ENCODE assay signal across 9 mouse cellular contexts in the genomic region with DNA sequence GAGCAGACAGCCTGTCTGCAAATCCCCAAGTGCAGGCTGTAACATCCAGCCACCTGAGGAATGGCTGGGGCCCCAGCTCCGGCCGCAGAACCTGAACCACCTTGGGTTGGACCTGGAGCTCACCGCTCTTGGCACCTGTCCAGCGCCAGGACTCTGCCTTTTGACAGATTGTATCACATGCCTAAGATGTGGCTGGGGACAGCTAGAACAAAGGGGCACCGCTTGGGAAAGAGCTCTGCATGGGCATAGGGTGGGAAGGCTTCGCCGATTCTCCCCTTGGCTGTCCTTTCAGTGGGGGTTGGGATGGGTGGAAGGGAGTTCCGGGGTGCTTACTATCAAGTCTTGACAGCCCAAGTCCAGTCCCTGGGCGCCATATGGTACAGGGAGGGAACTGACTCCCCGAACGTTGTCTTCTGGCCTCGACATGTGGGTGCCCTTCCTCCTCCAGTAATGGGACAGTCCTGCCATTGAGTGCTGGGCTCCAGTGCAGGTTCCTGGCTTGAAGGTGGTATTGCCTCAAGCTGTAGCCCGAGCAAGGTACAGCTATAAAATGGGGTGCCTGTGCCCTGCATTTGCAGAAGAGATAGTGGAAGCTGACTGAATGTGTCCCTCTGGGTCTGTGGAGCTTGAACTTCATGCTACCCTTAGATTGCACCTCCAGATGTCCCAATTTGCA. TPM values are rescaled to one million over a fixed set of nuclear protein-coding genes. Genes with fewer than 3 reads are reported as not detected.
DNase-seq lines count a peak whose midpoint lies in the region; ATAC-seq and TF ChIP-seq lines count a peak whose summit lies in the region.
"Had no signal": no experiment of that assay in that cellular context is flagged by ENCODE, and none has a peak within 500 bp of the region (broad histone marks: within the 10 kb centered on the region; RNA-seq: fewer than 3 reads in every experiment).

No protein-coding gene starts in this region.

- ATAC-seq in forebrain, embryonic 11.5 days (replicated peaks; ENCODE audit: low FRiP score), result no peak; the same call in 1 of the 2 replicates
- no peak for ATAC-seq in forebrain, embryonic 16.5 days
- ATAC-seq in megakaryocyte progenitor cell, adult 5-6 weeks (replicated peaks; ENCODE audit: poor library complexity), result no peak

- TF ChIP-seq CTCF in C2C12 (IDR thresholded peaks at IDR 0.05; ENCODE audit: control insufficient read depth, insufficient read depth, insufficient read length), result no peak

- H3K27me3 ChIP-seq in forebrain, embryonic 10.5 days (ENCODE audit: poor library complexity, severe bottlenecking), result 0 out of 2 replicates have a peak, but pooled peaks cover 7% of the 10 kb centered on the region
- no peaks in the 10 kb centered on the region for H3K27me3 ChIP-seq in forebrain, embryonic 11.5 days (ENCODE audit: control insufficient read depth, insufficient read depth, low read length)
- no peaks in the 10 kb centered on the region for H3K27me3 ChIP-seq in C2C12 (ENCODE audit: control insufficient read depth, insufficient read depth, insufficient read length)
- H3K27me3 ChIP-seq in forebrain, embryonic 16.5 days (replicated peaks; ENCODE audit: control insufficient read depth, insufficient read depth, low read length), result no peaks in the 10 kb centered on the region
- no peaks in the 10 kb centered on the region for H3K27me3 ChIP-seq in limb, embryonic 10.5 days (ENCODE audit: low read depth, poor library complexity, severe bottlenecking)

- 84% methylated on average over 13 of the region's 13 CpGs for WGBS in forebrain, embryonic 10.5 days
- WGBS in forebrain, embryonic 11.5 days, result 72% methylated on average over 13 of the region's 13 CpGs
- WGBS in forebrain, embryonic 16.5 days, result 65% methylated on average over 13 of the region's 13 CpGs
- 75% methylated on average over 13 of the region's 13 CpGs for WGBS in limb, embryonic 10.5 days

- H3K9me3 ChIP-seq in forebrain, embryonic 10.5 days, result no peaks in the 10 kb centered on the region
- H3K9me3 ChIP-seq in forebrain, embryonic 11.5 days (ENCODE audit: control insufficient read depth, low read length), result no peaks in the 10 kb centered on the region
- no peaks in the 10 kb centered on the region for H3K9me3 ChIP-seq in forebrain, embryonic 16.5 days (ENCODE audit: control insufficient read depth, low read length)
- H3K9me3 ChIP-seq in limb, embryonic 10.5 days (replicated peaks), result no peaks in the 10 kb centered on the region

- H3K4me3 ChIP-seq in forebrain, embryonic 10.5 days, result 0 out of 2 replicates have a peak overlapping the region, but pooled peaks have one; percentile 5
- no peak overlapping the region for H3K4me3 ChIP-seq in forebrain, embryonic 11.5 days (ENCODE audit: low read depth, low read length)
- no peak overlapping the region for H3K4me3 ChIP-seq in C2C12 (ENCODE audit: insufficient read depth, poor library complexity, severe bottlenecking)
- H3K4me3 ChIP-seq in forebrain, embryonic 16.5 days (replicated peaks; ENCODE audit: low read length), result no peak overlapping the region
- 0 out of 2 replicates have a peak overlapping the region, but pooled peaks have one; percentile 4 for H3K4me3 ChIP-seq in limb, embryonic 10.5 days
- H3K4me3 ChIP-seq: erythroblast, embryonic 14.5 days had no signal

- peak overlapping the region; percentile 8 for H3ac ChIP-seq in C2C12 (ENCODE audit: control insufficient read depth, insufficient read length, low read depth)

- no peak overlapping the region for H3K4me2 ChIP-seq in forebrain, embryonic 11.5 days (ENCODE audit: low read depth, low read length, severe bottlenecking)
- H3K4me2 ChIP-seq in forebrain, embryonic 16.5 days (ENCODE audit: low read length), result no peak overlapping the region

- H3K4me1 ChIP-seq in forebrain, embryonic 10.5 days, result peaks cover 57% of the 10 kb centered on the region
- peaks cover 11% of the 10 kb centered on the region; the same call in 1 of the 2 replicates for H3K4me1 ChIP-seq in forebrain, embryonic 11.5 days (replicated peaks; ENCODE audit: control insufficient read depth, insufficient read depth, low read length)
- H3K4me1 ChIP-seq in forebrain, embryonic 16.5 days (replicated peaks; ENCODE audit: control insufficient read depth, insufficient read depth, low read length), result peaks cover 16% of the 10 kb centered on the region
- peaks cover 58% of the 10 kb centered on the region for H3K4me1 ChIP-seq in limb, embryonic 10.5 days

- peaks cover 21% of the 10 kb centered on the region for H3K79me3 ChIP-seq in C2C12 (ENCODE audit: low read depth)

- no peak for DNase-seq in forebrain, embryonic 10.5 days (ENCODE audit: extremely low spot score, low spot score)
- no peak for DNase-seq in forebrain, embryonic 11.5 days (ENCODE audit: low spot score)
- DNase-seq in limb, embryonic 10.5 days (ENCODE audit: low spot score), result no peak
- no peak for DNase-seq in adrenal gland, adult 2 months
- DNase-seq in right cerebral cortex, postnatal 10 days (ENCODE audit: low spot score in 2 of 2), result no peak

- peak overlapping the region; percentile 17; the same call in 1 of the 2 replicates for H3K27ac ChIP-seq in forebrain, embryonic 10.5 days
- no peak overlapping the region for H3K27ac ChIP-seq in forebrain, embryonic 11.5 days (ENCODE audit: low read depth, low read length)
- peak overlapping the region; percentile 10; the same call in 1 of the 2 replicates for H3K27ac ChIP-seq in forebrain, embryonic 16.5 days (ENCODE audit: low read length)
- peak overlapping the region; percentile 39 for H3K27ac ChIP-seq in limb, embryonic 10.5 days

- H3K9ac ChIP-seq in forebrain, embryonic 11.5 days (ENCODE audit: low read length), result no peak overlapping the region; the same call in 1 of the 2 replicates
- peak overlapping the region; percentile 11; the same call in 1 of the 2 replicates for H3K9ac ChIP-seq in forebrain, embryonic 16.5 days (replicated peaks; ENCODE audit: low read depth, low read length)

- peaks cover 79% of the 10 kb centered on the region for H3K79me2 ChIP-seq in C2C12 (ENCODE audit: control insufficient read depth, insufficient read depth)

- H3K36me3 ChIP-seq in forebrain, embryonic 10.5 days (replicated peaks), result 0 out of 2 replicates have a peak, but pooled peaks cover 2% of the 10 kb centered on the region
- no peaks in the 10 kb centered on the region for H3K36me3 ChIP-seq in forebrain, embryonic 11.5 days (ENCODE audit: control insufficient read depth, insufficient read depth, low read length)
- H3K36me3 ChIP-seq in C2C12 (ENCODE audit: control insufficient read depth, insufficient read depth), result no peaks in the 10 kb centered on the region
- no peaks in the 10 kb centered on the region for H3K36me3 ChIP-seq in forebrain, embryonic 16.5 days (ENCODE audit: control insufficient read depth, insufficient read depth)
- 0 out of 2 replicates have a peak, but pooled peaks cover under 1% of the 10 kb centered on the region for H3K36me3 ChIP-seq in limb, embryonic 10.5 days

TF ChIP-seq in C2C12, 6 proteins besides CTCF, POLR2A, EP300 and RAD21 (continues in another document):
- TF ChIP-seq CEBPB (IDR thresholded peaks at IDR 0.05; ENCODE audit: low read depth), result no peak

RNA-seq across cellular contexts. Expression of a gene that starts 21.1 kb away (rescaled TPM):
- 1,454 and 1,463 TPM in 2 replicates for polyA plus RNA-seq in forebrain, embryonic 10.5 days (2016; fragmentation: Nextera tagmentation; extraction: Ambion mirVana)
- polyA plus RNA-seq in forebrain, embryonic 11.5 days (2014; fragmentation: Nextera tagmentation; extraction: Ambion mirVana), result 1,156 and 1,197 TPM in 2 replicates
- 5,791 TPM for polyA plus RNA-seq in C2C12 (2012; fragmentation: generic; extraction: Trizol)
- 944 and 986 TPM in 2 replicates for polyA plus RNA-seq in forebrain, embryonic 16.5 days (2015; fragmentation: Nextera tagmentation; extraction: Ambion mirVana)
- polyA plus RNA-seq in limb, embryonic 10.5 days (2016; fragmentation: Nextera tagmentation; extraction: Ambion mirVana), result 1,442 and 1,757 TPM in 2 replicates
- total RNA-seq in adrenal gland, adult 2 months (2021), result 100 to 1,000 TPM; 758 to 884 TPM
- polyA plus RNA-seq in adrenal gland, adult 2 months (2012; rRNA removed), result 1,163 and 1,198 TPM in 2 replicates
- 3,223 and 3,257 TPM in 2 replicates for total RNA-seq in megakaryocyte progenitor cell, adult 5-6 weeks (2015)
- 1,603 and 2,013 TPM in 2 replicates for total RNA-seq in megakaryocyte progenitor cell, adult 5-6 weeks (2017)

RNA-seq across cellular contexts. Expression of a gene that starts 26.9 kb away (rescaled TPM):
- 64.9 and 66.1 TPM in 2 replicates for polyA plus RNA-seq in forebrain, embryonic 10.5 days (2016; fragmentation: Nextera tagmentation; extraction: Ambion mirVana)
- 54.8 and 62.4 TPM in 2 replicates for polyA plus RNA-seq in forebrain, embryonic 11.5 days (2014; fragmentation: Nextera tagmentation; extraction: Ambion mirVana)
- polyA plus RNA-seq in C2C12 (2012; fragmentation: generic; extraction: Trizol), result 46.2 TPM
- 44.7 and 53.6 TPM in 2 replicates for polyA plus RNA-seq in forebrain, embryonic 16.5 days (2015; fragmentation: Nextera tagmentation; extraction: Ambion mirVana)
- 63.3 and 63.8 TPM in 2 replicates for polyA plus RNA-seq in limb, embryonic 10.5 days (2016; fragmentation: Nextera tagmentation; extraction: Ambion mirVana)
- total RNA-seq in adrenal gland, adult 2 months (2021), result 10 to 100 TPM; 48.6 to 51.1 TPM
- polyA plus RNA-seq in adrenal gland, adult 2 months (2012; rRNA removed), result 41.2 and 49.4 TPM in 2 replicates
- total RNA-seq in megakaryocyte progenitor cell, adult 5-6 weeks (2015), result 17.5 and 17.7 TPM in 2 replicates
- total RNA-seq in megakaryocyte progenitor cell, adult 5-6 weeks (2017), result 33.2 and 35.3 TPM in 2 replicates

RNA-seq across cellular contexts. Expression of a gene that starts 31.7 kb away (rescaled TPM):
- 34.3 and 35.8 TPM in 2 replicates for polyA plus RNA-seq in forebrain, embryonic 10.5 days (2016; fragmentation: Nextera tagmentation; extraction: Ambion mirVana)
- 11.9 and 12.3 TPM in 2 replicates for polyA plus RNA-seq in forebrain, embryonic 11.5 days (2014; fragmentation: Nextera tagmentation; extraction: Ambion mirVana)
- 46.8 TPM for polyA plus RNA-seq in C2C12 (2012; fragmentation: generic; extraction: Trizol)
- 20.6 and 22.5 TPM in 2 replicates for polyA plus RNA-seq in forebrain, embryonic 16.5 days (2015; fragmentation: Nextera tagmentation; extraction: Ambion mirVana)
- 36.8 and 45.3 TPM in 2 replicates for polyA plus RNA-seq in limb, embryonic 10.5 days (2016; fragmentation: Nextera tagmentation; extraction: Ambion mirVana)
- total RNA-seq in adrenal gland, adult 2 months (2021), result 10 to 100 TPM; 39.4 to 47.2 TPM
- 66.9 and 67.5 TPM in 2 replicates for polyA plus RNA-seq in adrenal gland, adult 2 months (2012; rRNA removed)
- 40.4 and 52.8 TPM in 2 replicates for total RNA-seq in megakaryocyte progenitor cell, adult 5-6 weeks (2015)
- total RNA-seq in megakaryocyte progenitor cell, adult 5-6 weeks (2017), result 69.6 and 73.0 TPM in 2 replicates

RNA-seq across cellular contexts. Expression of a gene that starts 53.6 kb away (rescaled TPM):
- polyA plus RNA-seq in forebrain, embryonic 10.5 days (2016; fragmentation: Nextera tagmentation; extraction: Ambion mirVana), result 13.1 and 13.9 TPM in 2 replicates
- 20.6 and 22.0 TPM in 2 replicates for polyA plus RNA-seq in forebrain, embryonic 11.5 days (2014; fragmentation: Nextera tagmentation; extraction: Ambion mirVana)
- polyA plus RNA-seq in C2C12 (2012; fragmentation: generic; extraction: Trizol), result 9.2 TPM
- 32.7 and 37.6 TPM in 2 replicates for polyA plus RNA-seq in forebrain, embryonic 16.5 days (2015; fragmentation: Nextera tagmentation; extraction: Ambion mirVana)
- polyA plus RNA-seq in limb, embryonic 10.5 days (2016; fragmentation: Nextera tagmentation; extraction: Ambion mirVana), result 16.0 and 18.5 TPM in 2 replicates
- total RNA-seq in adrenal gland, adult 2 months (2021), result 10 to 100 TPM; 15.1 to 28.0 TPM
- polyA plus RNA-seq in adrenal gland, adult 2 months (2012; rRNA removed), result 47.4 and 61.7 TPM in 2 replicates
- 9.8 and 12.3 TPM in 2 replicates for total RNA-seq in megakaryocyte progenitor cell, adult 5-6 weeks (2015)
- total RNA-seq in megakaryocyte progenitor cell, adult 5-6 weeks (2017), result 2.8 and 4.6 TPM in 2 replicates

Comparison
In these comparisons a context has a peak if more than half of its experiments do, and no peak if none do; other contexts are left out.
1. H3K4me3 ChIP-seq: peak in forebrain, embryonic 10.5 days (single experiment) and limb, embryonic 10.5 days (single experiment); none in forebrain, embryonic 11.5 days (single experiment), C2C12 (single experiment) and forebrain, embryonic 16.5 days (single experiment).